Mouse (Mus musculus): ENCODE results near the gene Gm21028.
"Not testable (repeated sequence)": the region's sequence is repeated elsewhere in the genome, so short reads cannot be mapped to it uniquely, and the experiment has no call there.

Gm21028 gene

GRCm38 (mm10) chr7:42578488-42578887 lies at the start of gene Gm21028:
TSS of gene Gm21028 (minus strand) at chr7:42578588.
- DNase-seq (ENCODE audit: low spot score) = no peak

GRCm38 (mm10) chr7:42595666-42596065 lies 17.3 kb upstream of the Gm21028 start:
- DNase-seq (ENCODE audit: low spot score) = not testable (repeated sequence)

- DNase-seq (ENCODE audit: low spot score) = not testable (repeated sequence)
Measured at GRCm38 (mm10) chr7:42592413-42592812, 14.0 kb upstream of the Gm21028 start, which contains the start of gene Zfp977. TSS of gene Zfp977 (minus strand) at chr7:42592547.

- not testable (repeated sequence) for DNase-seq (ENCODE audit: low spot score)
Measured at GRCm38 (mm10) chr7:42591311-42591710, 12.9 kb upstream of the Gm21028 start.

GRCm38 (mm10) chr7:42551766-42552165 lies 26.6 kb downstream of the Gm21028 start:
- DNase-seq (ENCODE audit: low spot score) = no peak
